ENCODE assay signal across 16 mouse cellular contexts in genomic region chr17:53532425-53532824, GRCm38 (mm10). TPM values are rescaled to one million over a fixed set of nuclear protein-coding genes. Genes with fewer than 3 reads are reported as not detected.
DNase-seq lines count a peak whose midpoint lies in the region; ATAC-seq and TF ChIP-seq lines count a peak whose summit lies in the region.
"Had no signal": no experiment of that assay in that cellular context is flagged by ENCODE, and none has a peak within 500 bp of the region (broad histone marks: within the 10 kb centered on the region; RNA-seq: fewer than 3 reads in every experiment).

No protein-coding gene starts in this region.

- no peak for TF ChIP-seq POLR2A in lung, adult 2 months (IDR thresholded peaks at IDR 0.05; ENCODE audit: borderline replicate concordance, extremely low read depth, low read depth, low read length)
- no peak for TF ChIP-seq POLR2A in MEL (IDR thresholded peaks at IDR 0.05; ENCODE audit: control insufficient read depth in 1 of 2, insufficient read depth in 1 of 2, low read depth in 1 of 2, low read length in 2 of 2, poor library complexity in 1 of 2)

- H3K9ac ChIP-seq in lung, postnatal 0 days (replicated peaks; ENCODE audit: low read depth), result no peak overlapping the region
- no peak overlapping the region for H3K9ac ChIP-seq in MEL (ENCODE audit: control insufficient read depth, low read depth, low read length, poor library complexity, severe bottlenecking)
- H3K9ac ChIP-seq in stomach, postnatal 0 days (ENCODE audit: low read length), result no peak overlapping the region
- H3K9ac ChIP-seq in forebrain, postnatal 0 days, result no peak overlapping the region
- H3K9ac ChIP-seq: forebrain, embryonic 13.5 days; heart, embryonic 13.5 days; hindbrain, embryonic 13.5 days had no signal

- no peaks in the 10 kb centered on the region for H3K79me2 ChIP-seq in MEL (ENCODE audit: control insufficient read depth, insufficient read depth, low read length, poor library complexity)

- H3K4me2 ChIP-seq in lung, postnatal 0 days (replicated peaks; ENCODE audit: low read depth, low read length), result no peak overlapping the region
- no peak overlapping the region for H3K4me2 ChIP-seq in stomach, postnatal 0 days (replicated peaks; ENCODE audit: low read depth)
- no peak overlapping the region for H3K4me2 ChIP-seq in forebrain, postnatal 0 days (ENCODE audit: low read depth)
- H3K4me2 ChIP-seq: forebrain, embryonic 13.5 days; heart, embryonic 13.5 days; hindbrain, embryonic 13.5 days had no signal

- H3K9me3 ChIP-seq in lung, postnatal 0 days (ENCODE audit: low read length), result no peaks in the 10 kb centered on the region
- H3K9me3 ChIP-seq in MEL (replicated peaks; ENCODE audit: insufficient read depth, low read length), result no peaks in the 10 kb centered on the region
- no peaks in the 10 kb centered on the region for H3K9me3 ChIP-seq in stomach, postnatal 0 days (ENCODE audit: control insufficient read depth, low read length)
- no peaks in the 10 kb centered on the region for H3K9me3 ChIP-seq in forebrain, postnatal 0 days (ENCODE audit: low read length)
- H3K9me3 ChIP-seq: forebrain, embryonic 13.5 days; heart, embryonic 13.5 days; hindbrain, embryonic 13.5 days had no signal

- no peaks in the 10 kb centered on the region for H3K4me1 ChIP-seq in lung, postnatal 0 days (ENCODE audit: insufficient read depth, low read depth, low read length)
- H3K4me1 ChIP-seq in lung, adult 2 months (ENCODE audit: control insufficient read depth, insufficient read depth, low read length), result peaks cover 3% of the 10 kb centered on the region; the same call in 1 of the 2 replicates
- H3K4me1 ChIP-seq in MEL (ENCODE audit: control insufficient read depth in 1 of 2, insufficient read depth in 2 of 2, low read length in 2 of 2), result 0 out of 4 replicates have a peak, but pooled peaks cover 0 to 3% of the 10 kb centered on the region in 2 experiments
- no peaks in the 10 kb centered on the region for H3K4me1 ChIP-seq in stomach, postnatal 0 days (replicated peaks; ENCODE audit: control insufficient read depth, insufficient read depth)
- H3K4me1 ChIP-seq in forebrain, postnatal 0 days (ENCODE audit: insufficient read depth), result no peaks in the 10 kb centered on the region
- H3K4me1 ChIP-seq: forebrain, embryonic 13.5 days; hindbrain, embryonic 13.5 days had no signal

- no peaks in the 10 kb centered on the region for H3K36me3 ChIP-seq in lung, postnatal 0 days (ENCODE audit: insufficient read depth, low read length)
- H3K36me3 ChIP-seq in MEL (ENCODE audit: control insufficient read depth in 1 of 2, insufficient read depth in 2 of 2, low read length in 2 of 2), result peaks cover 0 to 2% of the 10 kb centered on the region in 2 experiments; a peak in 2 of 4 replicates
- H3K36me3 ChIP-seq in stomach, postnatal 0 days (ENCODE audit: control insufficient read depth, insufficient read depth, low read length), result no peaks in the 10 kb centered on the region
- H3K36me3 ChIP-seq in forebrain, postnatal 0 days (ENCODE audit: insufficient read depth), result no peaks in the 10 kb centered on the region
- H3K36me3 ChIP-seq: heart, embryonic 13.5 days; hindbrain, embryonic 13.5 days had no signal

- H3K4me3 ChIP-seq in lung, postnatal 0 days (ENCODE audit: low read depth, low read length), result no peak overlapping the region
- no peak overlapping the region for H3K4me3 ChIP-seq in lung, adult 2 months (replicated peaks; ENCODE audit: extremely low read depth, low read depth, low read length)
- no peak overlapping the region for H3K4me3 ChIP-seq in MEL (ENCODE audit: control insufficient read depth in 1 of 2, insufficient read depth in 1 of 2, low read depth in 2 of 2, low read length in 2 of 2)
- H3K4me3 ChIP-seq in stomach, postnatal 0 days (ENCODE audit: low read depth, low read length), result no peak overlapping the region
- no peak overlapping the region for H3K4me3 ChIP-seq in forebrain, postnatal 0 days (ENCODE audit: low read depth, low read length)
- H3K4me3 ChIP-seq: forebrain, embryonic 13.5 days; heart, embryonic 13.5 days; hindbrain, embryonic 13.5 days had no signal

- 18% methylated on average over 2 of the region's 2 CpGs for WGBS in lung, postnatal 0 days
- WGBS in lung, adult 2 months, result 30% methylated on average over 2 of the region's 2 CpGs
- WGBS in stomach, postnatal 0 days, result 31% methylated on average over 2 of the region's 2 CpGs
- WGBS in forebrain, postnatal 0 days, result 73% methylated on average over 2 of the region's 2 CpGs

- H3K27ac ChIP-seq in lung, postnatal 0 days (ENCODE audit: low read length), result no peak overlapping the region
- H3K27ac ChIP-seq in MEL (ENCODE audit: control insufficient read depth, low read depth, low read length), result no peak overlapping the region
- H3K27ac ChIP-seq in stomach, postnatal 0 days (replicated peaks), result no peak overlapping the region
- no peak overlapping the region for H3K27ac ChIP-seq in forebrain, postnatal 0 days (ENCODE audit: low read depth, low read length)
- H3K27ac ChIP-seq: forebrain, embryonic 13.5 days; heart, embryonic 13.5 days; hindbrain, embryonic 13.5 days; macrophage had no signal

- no peak for TF ChIP-seq RAD21 in MEL (IDR thresholded peaks at IDR 0.05; ENCODE audit: low read depth, low read length)

- ATAC-seq in lung, postnatal 0 days, result no peak
- no peak for ATAC-seq in stomach, postnatal 0 days (ENCODE audit: low FRiP score, low TSS enrichment)
- ATAC-seq in forebrain, postnatal 0 days, result no peak
- ATAC-seq: forebrain, embryonic 13.5 days had no signal

- no peaks in the 10 kb centered on the region for H3K27me3 ChIP-seq in lung, postnatal 0 days (replicated peaks; ENCODE audit: insufficient read depth, low read length)
- H3K27me3 ChIP-seq in MEL (ENCODE audit: control insufficient read depth in 1 of 2, insufficient read depth in 2 of 2, low read length in 2 of 2), result no peaks in the 10 kb centered on the region; a peak in 1 of 4 replicates
- H3K27me3 ChIP-seq in stomach, postnatal 0 days (ENCODE audit: control insufficient read depth, insufficient read depth, low read length), result no peaks in the 10 kb centered on the region
- no peaks in the 10 kb centered on the region for H3K27me3 ChIP-seq in forebrain, postnatal 0 days (ENCODE audit: insufficient read depth, low read length)
- H3K27me3 ChIP-seq: forebrain, embryonic 13.5 days; heart, embryonic 13.5 days; hindbrain, embryonic 13.5 days had no signal

- no peak for TF ChIP-seq EP300 in lung, postnatal 0 days (IDR thresholded peaks at IDR 0.05)
- peak; percentile 11 to 42; a peak in 2 of 4 replicates for TF ChIP-seq EP300 in MEL (IDR thresholded peaks at IDR 0.05; ENCODE audit: low read depth in 1 of 2, low read length in 2 of 2)
- no peak for TF ChIP-seq EP300 in stomach, postnatal 0 days (optimal IDR thresholded peaks at IDR 0.05)

- peak; percentile 38 for DNase-seq in lung, postnatal 0 days (ENCODE audit: low spot score)
- no peak for DNase-seq in lung, adult 2 months
- peak; percentile 88 for DNase-seq in MEL (ENCODE audit: low read depth, low spot score)
- peak; percentile 26 for DNase-seq in c-Kit-positive CD71-positive TER-119-positive erythroid progenitor cells, embryonic 14.5 days (ENCODE audit: low spot score)
- DNase-seq in stomach, postnatal 0 days (ENCODE audit: low spot score), result peak; percentile 33
- DNase-seq in forebrain, postnatal 0 days, result no peak
- no peak for DNase-seq in embryo, embryonic 11 days
- DNase-seq: cerebellum, postnatal 25 days; gastrocnemius, postnatal 14 days; kidney, adult 8-10 months; thymus, postnatal 14 days had no signal

- TF ChIP-seq CTCF in lung, postnatal 0 days (IDR thresholded peaks at IDR 0.05), result no peak
- TF ChIP-seq CTCF in lung, adult 2 months (IDR thresholded peaks at IDR 0.05; ENCODE audit: insufficient read depth, low read length), result no peak
- TF ChIP-seq CTCF in MEL (IDR thresholded peaks at IDR 0.05 in 2 of 3, conservative IDR thresholded peaks at IDR 0.05 in 1 of 3; ENCODE audit: control insufficient read depth in 1 of 3, insufficient read depth in 1 of 3, low read depth in 2 of 3, low read length in 3 of 3, poor library complexity in 1 of 3, severe bottlenecking in 1 of 3), result no peak
- TF ChIP-seq CTCF in stomach, postnatal 0 days (IDR thresholded peaks at IDR 0.05; ENCODE audit: low read depth), result no peak
- TF ChIP-seq CTCF in forebrain, postnatal 0 days (IDR thresholded peaks at IDR 0.05; ENCODE audit: low read depth), result no peak

TF ChIP-seq in MEL, 35 proteins besides CTCF, POLR2A, EP300 and RAD21 (continues in another document):
- TF ChIP-seq USF1 (IDR thresholded peaks at IDR 0.05; ENCODE audit: low read depth, low read length), result no peak
- no peak for TF ChIP-seq MAX (IDR thresholded peaks at IDR 0.05; ENCODE audit: low read length)
- no peak for TF ChIP-seq SIN3A (IDR thresholded peaks at IDR 0.05; ENCODE audit: low read length)

RNA-seq across cellular contexts. Expression of gene Pp2d1, which starts 6.8 kb away (rescaled TPM):
- polyA plus RNA-seq in lung, postnatal 0 days (2015; fragmentation: Nextera tagmentation; extraction: Ambion mirVana), result 0.23 and 0.27 TPM in 2 replicates
- not detected in 2 replicates for polyA plus RNA-seq in lung, adult 2 months (2012; rRNA removed)
- 0.07 and 0.08 TPM in 2 replicates for total RNA-seq in MEL (2012; rRNA removed)
- under 1 TPM in 1 of 2 experiments, not detected in 1; 0.04 TPM for polyA plus RNA-seq in MEL (2012; ENCODE audit: insufficient read depth in 1 of 2, insufficient read length in 2 of 2, low read depth in 1 of 2, low replicate concordance in 2 of 2, missing spikeins in 1 of 2)
- polyA plus RNA-seq in stomach, postnatal 0 days (2015; fragmentation: Nextera tagmentation; extraction: Ambion mirVana), result 0.12 and 0.22 TPM in 2 replicates
- not detected in 2 replicates for total RNA-seq in forebrain, postnatal 0 days (2014; rRNA removed)
- polyA plus RNA-seq in forebrain, postnatal 0 days (2015; fragmentation: Nextera tagmentation; extraction: Ambion mirVana), result 0.14 and 0.41 TPM in 2 replicates
- total RNA-seq: gastrocnemius, postnatal 14 days; layer of hippocampus, postnatal 10 days had no signal
- polyA plus RNA-seq: macrophage had no signal

RNA-seq across cellular contexts. Expression of gene Kat2b, which starts 34.2 kb away (rescaled TPM):
- 9.4 and 9.8 TPM in 2 replicates for polyA plus RNA-seq in lung, postnatal 0 days (2015; fragmentation: Nextera tagmentation; extraction: Ambion mirVana)
- polyA plus RNA-seq in lung, adult 2 months (2012; rRNA removed), result 11.2 and 15.3 TPM in 2 replicates
- total RNA-seq in MEL (2012; rRNA removed), result 6.2 and 6.4 TPM in 2 replicates
- 1 to 10 TPM in 1 of 2 experiments, not detected in 1; 7.4 TPM for polyA plus RNA-seq in MEL (2012; ENCODE audit: insufficient read depth in 1 of 2, insufficient read length in 2 of 2, low read depth in 1 of 2, low replicate concordance in 2 of 2, missing spikeins in 1 of 2)
- polyA plus RNA-seq in stomach, postnatal 0 days (2015; fragmentation: Nextera tagmentation; extraction: Ambion mirVana), result 3.8 and 4.9 TPM in 2 replicates
- total RNA-seq in forebrain, postnatal 0 days (2014; rRNA removed), result 19.7 and 20.9 TPM in 2 replicates
- 1.7 and 2.4 TPM in 2 replicates for polyA plus RNA-seq in forebrain, postnatal 0 days (2015; fragmentation: Nextera tagmentation; extraction: Ambion mirVana)

RNA-seq across cellular contexts. Expression of gene Rab5a, which starts 53.4 kb away (rescaled TPM):
- polyA plus RNA-seq in lung, postnatal 0 days (2015; fragmentation: Nextera tagmentation; extraction: Ambion mirVana), result 87.6 and 98.2 TPM in 2 replicates
- 8.9 and 13.5 TPM in 2 replicates for polyA plus RNA-seq in lung, adult 2 months (2012; rRNA removed)
- total RNA-seq in MEL (2012; rRNA removed), result 23.7 and 26.7 TPM in 2 replicates
- polyA plus RNA-seq in MEL (2012; ENCODE audit: insufficient read depth in 1 of 2, insufficient read length in 2 of 2, low read depth in 1 of 2, low replicate concordance in 2 of 2, missing spikeins in 1 of 2), result 10 to 100 TPM in 1 of 2 experiments, not detected in 1; 22.7 TPM
- polyA plus RNA-seq in stomach, postnatal 0 days (2015; fragmentation: Nextera tagmentation; extraction: Ambion mirVana), result 108 and 109 TPM in 2 replicates
- 119 and 137 TPM in 2 replicates for total RNA-seq in forebrain, postnatal 0 days (2014; rRNA removed)
- 88.3 and 123 TPM in 2 replicates for polyA plus RNA-seq in forebrain, postnatal 0 days (2015; fragmentation: Nextera tagmentation; extraction: Ambion mirVana)

Comparison
In these comparisons a context has a peak if more than half of its experiments do, and no peak if none do; other contexts are left out.
1. DNase-seq: peak in lung, postnatal 0 days (single experiment), MEL (single experiment), c-Kit-positive CD71-positive TER-119-positive erythroid progenitor cells, embryonic 14.5 days (single experiment) and stomach, postnatal 0 days (single experiment); none in lung, adult 2 months (single experiment), forebrain, postnatal 0 days (single experiment) and embryo, embryonic 11 days (single experiment).